Mouse (Mus musculus) forebrain, embryonic 14.5 days (tissue): ENCODE results near the gene Stxbp3. TPM values are rescaled to one million over a fixed set of nuclear protein-coding genes. Genes with fewer than 3 reads are reported as not detected.
"Not testable (repeated sequence)": the region's sequence is repeated elsewhere in the genome, so short reads cannot be mapped to it uniquely, and the experiment has no call there.

Source experiments
- ATAC-seq: fragments of 200-750 bp; cut with Nextera tagmentation; 2 replicates; pipeline ENCODE4 v1.8.0; 2017; ENCODE audit warnings: mild to moderate bottlenecking, moderate library complexity
- DNase-seq: peaks from one replicate; pipeline ENCODE4 v3.0.0-alpha.2; 2015; ENCODE audit warnings: low spot score
- H3K27ac ChIP-seq: fragments of 300-500 bp; sonication (generic); 2 replicates; pipeline ENCODE4 v1.5.1; 2014; ENCODE audit warnings: low read depth, mild to moderate bottlenecking, control low read depth, low read length, moderate library complexity
- H3K27me3 ChIP-seq: fragments of 300-500 bp; sonication (generic); replicated peaks from 2 replicates; pipeline ENCODE4 v1.6.1; 2014; ENCODE audit warnings: low read length, control low read depth, mixed read lengths; ENCODE audit not compliant: control insufficient read depth, insufficient read depth
- H3K36me3 ChIP-seq: fragments of 300-500 bp; sonication (generic); 2 replicates; pipeline ENCODE4 v1.6.1; 2014; ENCODE audit warnings: low read length, control low read depth; ENCODE audit not compliant: control insufficient read depth, insufficient read depth
- H3K4me1 ChIP-seq: fragments of 300-500 bp; sonication (generic); 2 replicates; pipeline ENCODE4 v1.6.1; 2014; ENCODE audit warnings: antibody characterized with exemption, low read length, control low read depth; ENCODE audit not compliant: control insufficient read depth, insufficient read depth
- H3K4me2 ChIP-seq: fragments of 300-500 bp; sonication (generic); 2 replicates; pipeline ENCODE4 v1.6.1; 2014; ENCODE audit warnings: mild to moderate bottlenecking, control low read depth, low read length
- H3K4me3 ChIP-seq: fragments of 300-500 bp; sonication (generic); 2 replicates; pipeline ENCODE4 v1.5.1; 2014; ENCODE audit warnings: low read depth, low read length, control low read depth
- H3K9ac ChIP-seq: fragments of 300-500 bp; sonication (generic); 2 replicates; pipeline ENCODE4 v1.6.1; 2014; ENCODE audit warnings: mild to moderate bottlenecking, low read length, control low read depth, moderate library complexity
- H3K9me3 ChIP-seq: fragments of 300-500 bp; sonication (generic); replicated peaks from 2 replicates; pipeline ENCODE4 v1.6.1; 2016; ENCODE audit warnings: low read length, control low read depth, mixed read lengths; ENCODE audit not compliant: control insufficient read depth
- WGBS: fragments of 180-500 bp; shearing (Covaris S2); extraction: QIAGEN DNeasy Blood & Tissue Kit; methylation state at CpG from one replicate; pipeline ENCODE4 v1.1.7; 2014; 5-methylcytosine and 5-hydroxymethylcytosine counted together
- polyA plus RNA-seq: library from polyadenylated mRNA; unstranded; fragments of >200 nt; fragmentation: Nextera tagmentation; extraction: Ambion mirVana; gene quantifications from 2 replicates; pipeline ENCODE4 v1.2.1, GENCODE M21; 2014

Stxbp3 gene
- 13.8 and 14.0 TPM in 2 replicates for polyA plus RNA-seq

DNA sequence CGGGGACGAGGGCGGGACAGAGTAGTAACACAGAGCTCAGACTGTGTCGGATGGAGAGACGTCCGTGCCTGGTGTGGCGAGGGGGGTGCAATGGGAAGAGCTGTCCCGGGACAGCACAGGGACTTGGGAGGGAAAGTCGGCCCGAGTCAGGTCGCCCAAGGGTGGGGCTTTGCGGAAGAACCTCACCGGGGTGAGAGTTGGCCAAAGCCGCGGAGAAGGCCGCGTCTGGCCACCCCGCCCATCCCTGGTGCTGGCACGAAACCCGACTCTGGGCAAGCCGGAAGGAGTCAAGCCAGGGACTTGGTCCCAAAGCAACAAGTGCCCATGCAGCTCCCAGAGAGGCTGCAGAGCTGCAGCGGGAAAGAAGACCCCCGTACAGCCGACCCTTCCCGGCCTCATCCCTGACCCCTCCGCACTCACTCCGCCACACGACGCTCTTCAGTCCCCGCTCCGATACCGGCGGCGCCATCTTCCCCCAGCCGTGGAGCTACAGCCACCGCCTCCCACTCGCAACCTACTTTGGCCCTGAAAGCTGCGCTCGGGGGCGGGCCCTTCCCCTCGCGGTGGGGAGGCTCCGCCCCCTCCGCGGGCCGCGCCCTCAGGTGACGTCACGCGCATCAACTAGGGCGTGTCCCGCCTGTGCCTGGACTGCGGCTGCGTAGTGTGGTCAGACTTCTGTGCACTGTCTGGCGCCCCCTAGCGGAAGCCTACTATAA lies at the start of gene Stxbp3:
TSS of gene Stxbp3 (minus strand) at position 527 of the 716 bp plus-strand sequence.
- Histone ChIP-seq H3K4me2 (peak within 1 kb of the TSS; percentile 71), H3K9ac (peak within 1 kb of the TSS; percentile 68), H3K4me1 (no peaks in the 10 kb centered on the region; the same call in 1 of the 2 replicates), H3K9me3 (no peaks in the 10 kb centered on the region), H3K36me3 (no peaks in the 10 kb centered on the region), H3K27me3 (no peaks in the 10 kb centered on the region), H3K27ac (peak within 1 kb of the TSS; percentile 46; the same call in 1 of the 2 replicates), H3K4me3 (peak within 1 kb of the TSS; percentile 68)
- peak; percentile 97 for DNase-seq
- under 1% methylated on average over 55 of the region's 56 CpGs for WGBS
- peak; percentile 98 for ATAC-seq

DNA sequence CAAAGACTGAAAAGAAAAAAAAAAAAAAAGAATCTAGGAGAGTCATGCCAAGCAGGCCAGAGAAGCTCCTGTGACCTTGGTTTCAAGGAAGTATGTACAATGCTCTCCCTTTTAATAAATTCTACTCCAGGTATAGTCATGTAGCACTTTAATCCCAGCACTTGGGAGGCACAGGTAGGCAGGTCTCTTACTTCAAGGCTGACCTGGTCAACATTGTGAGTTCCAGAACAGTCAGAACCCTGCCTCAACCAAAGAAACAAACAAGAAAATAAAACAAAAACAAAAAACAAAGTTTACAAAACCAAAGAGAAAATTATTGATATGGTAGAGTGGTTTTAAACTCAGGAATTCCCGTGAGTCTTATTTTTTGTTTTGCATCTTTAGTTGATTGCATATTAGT lies 49.6 kb upstream of the Stxbp3 start, which contains the start of gene Fndc7:
TSS of gene Fndc7 (minus strand) at position 101 of the 400 bp plus-strand sequence.
- Histone ChIP-seq H3K36me3 (no peaks in the 10 kb centered on the region), H3K9ac (no peak within 1 kb of the TSS), H3K4me2 (no peak within 1 kb of the TSS), H3K27ac (no peak within 1 kb of the TSS), H3K4me3 (no peak within 1 kb of the TSS), H3K9me3 (no peaks in the 10 kb centered on the region), H3K4me1 (no peaks in the 10 kb centered on the region), H3K27me3 (no peaks in the 10 kb centered on the region)
- ATAC-seq (no peak), DNase-seq (no peak)
- 96% methylated on average over 1 of the region's 1 CpGs for WGBS

DNA sequence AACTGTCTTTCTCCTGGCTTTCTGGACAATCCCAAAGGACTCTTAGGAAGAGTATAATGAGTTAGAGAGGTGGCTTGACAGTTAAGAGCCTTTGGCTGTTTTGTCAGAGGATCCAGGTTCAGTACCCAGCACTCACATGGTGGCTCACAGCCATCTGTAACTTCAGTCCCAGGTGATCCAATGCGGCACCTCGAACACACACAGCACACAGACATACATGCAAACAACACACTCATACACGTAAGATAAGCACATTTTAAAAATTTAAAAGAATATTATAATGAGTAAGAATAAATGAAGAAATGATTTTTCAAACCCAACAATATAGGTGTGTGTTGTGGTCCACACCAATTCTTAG lies 47.3 kb upstream of the Stxbp3 start:
- Histone ChIP-seq H3K36me3 (no peaks in the 10 kb centered on the region), H3K27ac (no peak overlapping the region), H3K27me3 (no peaks in the 10 kb centered on the region), H3K9ac (no peak overlapping the region), H3K4me1 (no peaks in the 10 kb centered on the region), H3K4me2 (no peak overlapping the region), H3K4me3 (no peak overlapping the region), H3K9me3 (no peaks in the 10 kb centered on the region)
- DNase-seq: no peak
- ATAC-seq: no peak
- 94% methylated on average over 3 of the region's 3 CpGs for WGBS

DNA sequence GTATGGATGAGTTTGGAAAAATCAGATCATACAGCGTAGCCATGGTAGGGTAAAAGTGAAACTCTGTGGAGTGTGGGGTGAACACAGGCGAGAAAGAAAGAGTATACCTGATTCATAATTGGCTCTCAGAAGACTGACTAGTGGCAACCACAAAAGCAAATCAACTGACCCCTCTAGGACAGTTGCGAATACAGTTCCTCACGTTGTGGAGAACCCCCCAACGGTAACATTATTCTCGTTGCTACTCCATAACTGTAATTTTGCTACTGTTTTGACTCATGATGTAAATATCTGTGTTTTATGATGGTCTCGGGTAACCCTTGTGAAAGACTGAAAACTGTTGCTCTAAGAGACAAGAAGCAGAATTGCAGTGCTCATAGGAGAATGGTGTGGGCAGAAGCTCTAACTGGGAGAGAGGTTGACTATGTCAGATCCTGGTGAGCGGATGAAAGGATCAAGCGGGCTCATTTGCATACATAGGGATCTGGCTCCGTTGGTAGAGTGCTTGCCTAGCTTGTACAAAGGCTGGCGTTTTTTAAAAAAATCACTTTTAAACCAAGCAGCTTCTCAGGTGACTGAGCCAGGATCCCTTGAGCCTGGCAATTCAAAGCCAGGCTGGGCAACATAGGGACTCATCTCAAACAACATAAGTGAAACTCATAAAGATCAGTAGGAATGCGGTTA lies 46.8 kb upstream of the Stxbp3 start:
- no peaks in the 10 kb centered on the region for H3K4me1 ChIP-seq
- H3K27ac ChIP-seq: no peak overlapping the region
- H3K4me3 ChIP-seq: no peak overlapping the region
- H3K9ac ChIP-seq: no peak overlapping the region
- 64% methylated on average over 12 of the region's 12 CpGs for WGBS
- no peaks in the 10 kb centered on the region for H3K27me3 ChIP-seq
- no peak overlapping the region for H3K4me2 ChIP-seq
- H3K36me3 ChIP-seq: no peaks in the 10 kb centered on the region
- DNase-seq: no peak
- H3K9me3 ChIP-seq: no peaks in the 10 kb centered on the region
- no peak for ATAC-seq

DNA sequence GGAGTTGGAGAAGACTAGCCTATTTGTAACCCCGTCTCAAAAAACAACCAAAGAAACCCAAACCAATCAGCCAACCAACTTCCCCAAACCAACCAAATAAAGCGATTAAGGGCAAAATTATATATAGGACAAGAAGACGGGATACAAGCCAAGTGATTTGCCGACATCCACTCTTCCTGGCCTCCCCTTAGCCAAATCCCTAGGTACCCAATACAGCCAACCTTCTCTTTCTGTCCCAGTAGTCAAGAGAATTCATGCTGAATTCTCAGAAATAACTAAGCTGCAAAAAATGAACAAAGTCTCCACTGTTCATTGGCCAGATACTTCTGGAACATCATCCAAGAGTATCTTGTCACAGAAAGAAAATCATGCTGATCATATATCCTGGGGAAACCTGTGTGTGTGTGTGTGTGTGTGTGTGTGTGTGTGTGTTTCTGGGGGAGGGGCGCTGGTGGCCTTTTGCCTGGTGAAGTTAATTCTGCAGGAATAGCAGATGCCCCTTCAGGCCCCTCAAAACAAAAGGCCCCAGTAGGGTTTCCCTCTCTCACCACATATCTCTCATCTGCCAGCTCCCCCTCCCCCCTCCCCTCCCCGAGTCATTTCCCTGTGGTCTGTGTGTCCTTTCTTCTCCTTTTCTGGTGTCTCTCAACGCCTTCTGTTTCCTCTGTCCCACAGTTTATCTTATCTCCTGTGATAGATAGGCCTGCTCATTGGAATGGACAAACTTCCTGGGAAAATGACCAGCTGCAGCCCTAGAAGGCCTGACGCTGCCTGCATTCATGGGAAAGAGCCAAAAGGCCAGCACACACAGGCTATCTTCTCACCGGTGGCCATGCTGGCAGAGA lies 45.6 kb upstream of the Stxbp3 start:
- ATAC-seq: no peak

DNA sequence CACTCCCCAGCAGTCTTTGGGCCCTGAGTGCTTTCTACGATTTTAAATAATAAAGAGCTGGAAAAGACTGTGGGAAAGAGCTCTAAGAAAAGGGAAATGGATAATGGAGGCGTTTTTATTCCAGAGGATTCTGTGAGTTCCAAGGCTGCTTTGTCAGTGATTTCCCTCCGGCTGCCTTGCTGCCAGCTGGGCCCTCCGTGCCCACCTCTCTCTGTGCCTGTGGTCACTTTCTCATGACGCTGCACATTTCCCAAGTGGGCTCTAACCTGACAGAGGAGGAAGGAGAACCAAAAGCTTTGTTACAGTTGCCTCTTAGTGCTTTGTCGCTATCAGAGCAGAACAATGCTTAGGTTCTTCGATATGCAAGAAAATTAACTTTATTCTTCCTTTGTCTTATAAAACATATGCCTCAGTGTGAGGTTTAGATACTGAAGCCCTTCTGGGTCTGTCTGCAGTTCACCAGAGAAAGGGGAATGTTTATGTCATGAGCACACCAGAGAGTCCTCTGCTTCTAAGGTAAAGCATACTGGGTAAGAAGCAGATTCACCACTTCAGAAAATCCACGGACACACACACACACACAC lies 44.5 kb upstream of the Stxbp3 start:
- no peak for ATAC-seq
- no peak overlapping the region for H3K9ac ChIP-seq

More for the DNA sequence above, 45.6 kb upstream of the Stxbp3 start:
- no peak for DNase-seq
- H3K4me2 ChIP-seq: no peak overlapping the region
- no peaks in the 10 kb centered on the region for H3K27me3 ChIP-seq
- no peaks in the 10 kb centered on the region for H3K36me3 ChIP-seq
- no peak overlapping the region for H3K4me3 ChIP-seq
- no peak overlapping the region for H3K9ac ChIP-seq
- 62% methylated on average over 9 of the region's 9 CpGs for WGBS
- H3K4me1 ChIP-seq: no peaks in the 10 kb centered on the region
- no peak overlapping the region for H3K27ac ChIP-seq
- H3K9me3 ChIP-seq: no peaks in the 10 kb centered on the region

DNA sequence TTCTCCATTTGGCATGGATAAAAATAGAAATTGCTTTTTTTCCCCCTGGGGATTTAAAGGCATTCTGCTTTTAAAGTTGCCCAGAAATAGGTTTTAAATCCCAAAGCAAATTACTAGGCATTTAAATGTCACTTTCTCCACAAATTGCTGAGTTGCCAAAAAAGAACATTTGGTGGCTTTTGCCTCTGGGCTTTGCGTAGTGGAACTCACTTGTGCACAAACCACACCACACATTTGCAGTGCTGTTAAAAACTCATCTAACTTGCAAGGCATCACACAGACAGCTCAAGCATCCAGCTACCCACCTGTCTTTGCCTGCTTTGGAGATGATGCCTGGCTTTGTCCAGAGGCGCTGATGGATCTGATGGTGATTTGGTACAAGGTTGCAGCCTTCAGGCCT lies 42.7 kb upstream of the Stxbp3 start:
- H3K9me3 ChIP-seq: no peaks in the 10 kb centered on the region
- peaks cover 4% of the 10 kb centered on the region; the same call in 1 of the 2 replicates for H3K4me1 ChIP-seq
- no peak overlapping the region for H3K4me2 ChIP-seq
- no peaks in the 10 kb centered on the region for H3K27me3 ChIP-seq
- no peaks in the 10 kb centered on the region for H3K36me3 ChIP-seq
- ATAC-seq (no peak), DNase-seq (peak; percentile 15)
- H3K27ac ChIP-seq: no peak overlapping the region
- WGBS: 95% methylated on average over 2 of the region's 2 CpGs
- no peak overlapping the region for H3K4me3 ChIP-seq
- H3K9ac ChIP-seq: no peak overlapping the region

More for the DNA sequence above, 44.5 kb upstream of the Stxbp3 start:
- Histone ChIP-seq H3K9me3 (no peaks in the 10 kb centered on the region), H3K27ac (no peak overlapping the region), H3K27me3 (no peaks in the 10 kb centered on the region), H3K4me1 (no peaks in the 10 kb centered on the region; the same call in 1 of the 2 replicates), H3K4me2 (no peak overlapping the region), H3K4me3 (no peak overlapping the region), H3K36me3 (no peaks in the 10 kb centered on the region)
- WGBS: 43% methylated on average over 8 of the region's 8 CpGs
- peak; percentile 25 for DNase-seq

DNA sequence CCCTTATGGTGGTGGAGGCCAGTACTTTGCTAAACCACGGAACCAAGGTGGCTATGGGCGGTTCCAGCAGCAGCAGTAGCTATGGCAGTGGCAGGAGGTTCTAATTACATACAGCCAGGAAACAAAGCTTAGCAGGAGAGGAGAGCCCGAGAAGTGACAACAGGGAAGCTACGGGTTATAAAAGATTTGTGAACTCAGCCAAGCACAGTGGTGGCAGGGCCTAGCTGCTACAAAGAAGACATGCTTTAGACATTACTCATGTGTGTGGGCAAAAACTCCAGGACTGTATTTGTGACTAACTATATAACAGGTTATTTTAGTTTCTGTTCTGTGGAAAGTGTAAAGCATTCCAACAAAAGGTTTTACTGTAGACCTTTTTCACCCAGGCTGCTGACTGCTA lies 41.5 kb upstream of the Stxbp3 start:
- not testable (repeated sequence) for H3K4me2 ChIP-seq, ATAC-seq, H3K27me3 ChIP-seq, H3K9ac ChIP-seq, DNase-seq, H3K27ac ChIP-seq, H3K9me3 ChIP-seq, H3K36me3 ChIP-seq, H3K4me1 ChIP-seq, H3K4me3 ChIP-seq
- 24% methylated on average over 4 of the region's 4 CpGs for WGBS
